Mouse (Mus musculus) thymus, adult 2 months (tissue): ENCODE measurements around the gene Etnppl.

Experiments
- CTCF ChIP-seq: fragments of 200-500 bp; IDR thresholded peaks from 2 replicates; pipeline ENCODE4 v1.5.1; 2012; ENCODE audit warnings: mild to moderate bottlenecking, control low read depth, low read length, moderate library complexity, borderline replicate concordance; ENCODE audit not compliant: control insufficient read depth, poor library complexity, insufficient read depth; ENCODE audit errors: extremely low read depth
- POLR2A ChIP-seq: fragments of 200-500 bp; IDR thresholded peaks from 2 replicates; pipeline ENCODE4 v1.6.1; 2012; ENCODE audit warnings: mild to moderate bottlenecking, low read length, control low read depth, moderate library complexity; ENCODE audit not compliant: control insufficient read depth, poor library complexity, insufficient read depth; ENCODE audit errors: extremely low read depth

DNA sequence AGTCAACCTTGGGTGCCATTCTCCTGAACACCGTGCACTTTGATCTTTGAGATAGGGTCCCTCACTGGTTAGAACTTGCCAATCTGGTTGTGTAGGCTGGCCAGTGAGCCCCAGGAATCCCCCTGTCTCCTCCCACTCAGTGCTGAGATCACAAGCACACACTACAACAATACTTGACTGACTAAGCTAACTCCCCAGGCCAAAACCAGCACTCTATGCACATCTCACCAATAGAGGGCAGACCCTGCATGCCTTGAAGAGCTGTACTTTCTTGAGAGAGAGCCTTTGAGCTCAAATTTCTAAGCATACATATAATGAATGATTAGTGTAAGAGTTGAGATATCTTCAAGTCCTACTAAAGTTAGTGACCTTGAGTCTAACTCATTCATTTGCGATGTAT is 9.3 kb upstream of the Etnppl start:
- TF ChIP-seq CTCF (no peak), POLR2A (no peak)
